Mouse (Mus musculus) heart, adult 2 months (tissue): ENCODE measurements around the gene Brd7.

Source experiments
- CTCF ChIP-seq: fragments of 200-600 bp; IDR thresholded peaks from 2 replicates; pipeline ENCODE4 v1.8.1; 2022; ENCODE audit warnings: antibody characterized with exemption, mild to moderate bottlenecking, moderate library complexity
- POLR2A ChIP-seq: fragments of 200-500 bp; IDR thresholded peaks from 2 replicates; pipeline ENCODE4 v1.6.1; 2011; ENCODE audit warnings: mild to moderate bottlenecking, low read depth, low read length, control low read depth; ENCODE audit not compliant: insufficient read depth

GRCm38 (mm10) chr8:88301589-88302437, 60.2 kb downstream of the Brd7 start:
- TF ChIP-seq CTCF (no peak), POLR2A (no peak)
